Mouse (Mus musculus): ENCODE results near the gene Spdye4b.
"Not testable (repeated sequence)": the region's sequence is repeated elsewhere in the genome, so short reads cannot be mapped to it uniquely, and the experiment has no call there.

- not testable (repeated sequence) for TF ChIP-seq CTCF, POLR2A (IDR thresholded peaks at IDR 0.05; ENCODE audit: extremely low read depth, insufficient read depth, low read length)
Measured at GRCm38 (mm10) chr5:143194747-143195146, 13.9 kb downstream of the Spdye4b start.
